Mouse (Mus musculus) forebrain, embryonic 12.5 days (tissue): Measurements from ENCODE around the gene Jakmip3. TPM values are rescaled to one million over a fixed set of nuclear protein-coding genes. Genes with fewer than 3 reads are reported as not detected.

Source experiments
- ATAC-seq: fragments of 200-750 bp; cut with Nextera tagmentation; 2 replicates; pipeline ENCODE4 v1.8.0; 2017; ENCODE audit warnings: moderate TSS enrichment; ENCODE audit not compliant: low FRiP score
- H3K27ac ChIP-seq: fragments of 300-500 bp; sonication (generic); 2 replicates; pipeline ENCODE4 v1.5.1; 2016; ENCODE audit warnings: mild to moderate bottlenecking
- H3K27me3 ChIP-seq: fragments of 300-500 bp; sonication (generic); 2 replicates; pipeline ENCODE4 v1.6.1; 2016; ENCODE audit warnings: mild to moderate bottlenecking
- H3K36me3 ChIP-seq: fragments of 300-500 bp; sonication (generic); replicated peaks from 2 replicates; pipeline ENCODE4 v1.6.1; 2016; ENCODE audit warnings: mild to moderate bottlenecking
- H3K4me1 ChIP-seq: fragments of 300-500 bp; sonication (generic); 2 replicates; pipeline ENCODE4 v1.6.1; 2016
- H3K4me2 ChIP-seq: fragments of 300-500 bp; sonication (generic); 2 replicates; pipeline ENCODE4 v1.6.1; 2016; ENCODE audit warnings: mild to moderate bottlenecking, moderate library complexity
- H3K4me3 ChIP-seq: fragments of 300-500 bp; sonication (generic); replicated peaks from 2 replicates; pipeline ENCODE4 v1.5.1; 2016; ENCODE audit warnings: mild to moderate bottlenecking
- H3K9ac ChIP-seq: fragments of 300-500 bp; sonication (generic); 2 replicates; pipeline ENCODE4 v1.6.1; 2016; ENCODE audit warnings: mild to moderate bottlenecking
- H3K9me3 ChIP-seq: fragments of 300-500 bp; sonication (generic); 2 replicates; pipeline ENCODE4 v1.6.1; 2016
- WGBS: fragments of 180-500 bp; shearing (Covaris S2); methylation state at CpG from one replicate; pipeline ENCODE4 v1.1.7; 2016; 5-methylcytosine and 5-hydroxymethylcytosine counted together
- polyA plus RNA-seq: library from polyadenylated mRNA; unstranded; fragments of >200 nt; fragmentation: Nextera tagmentation; extraction: Ambion mirVana; gene quantifications from 2 replicates; pipeline ENCODE4 v1.2.1, GENCODE M21; 2016

The Jakmip3 gene
- polyA plus RNA-seq, 1 experiment from 2014 or later: 0.83 TPM

DNA sequence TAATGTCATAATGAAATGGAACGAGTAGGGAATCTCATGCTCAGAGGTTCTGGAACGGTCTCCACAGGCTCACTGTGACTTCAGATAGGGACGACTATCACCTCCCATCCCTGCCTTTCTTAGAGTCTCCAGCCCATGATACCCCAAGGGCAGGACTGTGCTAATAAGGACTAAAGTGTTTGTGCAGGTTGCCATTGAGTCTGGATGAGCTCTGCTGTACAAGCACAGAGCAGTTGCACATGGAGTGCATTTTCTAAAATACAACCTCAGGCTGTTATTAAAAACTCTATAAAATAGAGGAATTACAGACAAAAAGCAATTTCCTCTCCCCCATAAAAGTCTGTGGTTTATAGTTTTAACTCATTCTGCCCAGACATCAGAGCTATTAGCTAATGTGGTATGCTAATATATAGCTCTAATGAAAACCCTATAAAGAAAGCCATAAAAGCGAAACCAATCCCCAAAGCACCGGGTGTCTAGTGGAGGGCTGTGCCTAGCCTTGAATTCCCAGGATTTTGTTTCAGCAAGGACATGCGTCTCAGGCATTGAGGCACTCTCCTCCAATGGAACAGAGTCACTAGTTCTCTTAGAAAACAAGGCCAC is 72.3 kb downstream of the Jakmip3 start:
- Histone ChIP-seq H3K9me3 (no peaks in the 10 kb centered on the region), H3K9ac (no peak overlapping the region), H3K4me1 (peaks cover 5% of the 10 kb centered on the region; the same call in 1 of the 2 replicates), H3K27ac (no peak overlapping the region), H3K27me3 (0 out of 2 replicates have a peak, but pooled peaks cover 3% of the 10 kb centered on the region), H3K4me3 (no peak overlapping the region), H3K36me3 (no peaks in the 10 kb centered on the region), H3K4me2 (no peak overlapping the region)
- ATAC-seq: no peak
- 77% methylated on average over 6 of the region's 6 CpGs for WGBS

GRCm38 (mm10) chr7:139015143-139015542 is 74.6 kb downstream of the Jakmip3 start:
- Histone ChIP-seq H3K9ac (no peak overlapping the region), H3K9me3 (no peaks in the 10 kb centered on the region), H3K36me3 (no peaks in the 10 kb centered on the region), H3K4me2 (no peak overlapping the region), H3K4me1 (peaks cover 5% of the 10 kb centered on the region; the same call in 1 of the 2 replicates), H3K27me3 (peaks cover 4% of the 10 kb centered on the region; the same call in 1 of the 2 replicates), H3K27ac (no peak overlapping the region), H3K4me3 (no peak overlapping the region)
- whole genome bisulfite sequencing: 86% methylated on average over 6 of the region's 6 CpGs
- no peak for ATAC-seq

DNA sequence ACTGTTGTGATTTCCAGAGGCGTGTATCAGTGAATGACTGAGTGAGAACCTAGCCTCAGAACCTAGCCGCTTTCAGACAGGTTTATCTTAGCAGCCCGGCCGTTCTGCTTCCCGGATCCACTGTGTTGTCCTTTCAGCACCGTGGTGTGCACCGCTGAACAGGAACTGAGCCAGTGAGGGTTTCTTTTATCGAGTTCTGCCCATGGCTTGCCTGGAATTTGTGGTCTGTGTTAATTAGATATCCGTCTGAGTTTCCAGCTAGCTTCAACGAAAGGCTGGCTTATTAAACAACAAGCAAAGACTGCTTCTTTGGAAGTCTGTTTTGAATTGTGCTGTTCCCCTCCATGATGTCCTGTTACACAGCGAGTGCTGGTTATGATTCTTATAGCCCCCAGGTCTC is 75.8 kb downstream of the Jakmip3 start:
- Histone ChIP-seq H3K9ac (no peak overlapping the region), H3K4me2 (no peak overlapping the region), H3K9me3 (no peaks in the 10 kb centered on the region), H3K4me3 (no peak overlapping the region), H3K36me3 (no peaks in the 10 kb centered on the region), H3K27me3 (peaks cover 3% of the 10 kb centered on the region; the same call in 1 of the 2 replicates), H3K4me1 (peaks cover 9% of the 10 kb centered on the region; the same call in 1 of the 2 replicates), H3K27ac (no peak overlapping the region)
- WGBS: 38% methylated on average over 11 of the region's 11 CpGs
- ATAC-seq: no peak

- H3K9ac ChIP-seq: no peak overlapping the region
- H3K36me3 ChIP-seq: no peaks in the 10 kb centered on the region
- no peak overlapping the region for H3K4me3 ChIP-seq
- no peaks in the 10 kb centered on the region for H3K9me3 ChIP-seq
- peaks cover 9% of the 10 kb centered on the region; the same call in 1 of the 2 replicates for H3K4me1 ChIP-seq
- H3K4me2 ChIP-seq: no peak overlapping the region
- peaks cover 3% of the 10 kb centered on the region; the same call in 1 of the 2 replicates for H3K27me3 ChIP-seq
- 77% methylated on average over 15 of the region's 15 CpGs for WGBS
- no peak overlapping the region for H3K27ac ChIP-seq
- no peak for ATAC-seq
These were observed 76.8 kb downstream of the Jakmip3 start for GRCm38 (mm10) chr7:139017249-139017903.

- 7% methylated on average over 20 of the region's 20 CpGs for WGBS
- peak overlapping the region; percentile 3; the same call in 1 of the 2 replicates for H3K4me3 ChIP-seq
These were observed 80.4 kb downstream of the Jakmip3 start for GRCm38 (mm10) chr7:139020884-139021283.

DNA sequence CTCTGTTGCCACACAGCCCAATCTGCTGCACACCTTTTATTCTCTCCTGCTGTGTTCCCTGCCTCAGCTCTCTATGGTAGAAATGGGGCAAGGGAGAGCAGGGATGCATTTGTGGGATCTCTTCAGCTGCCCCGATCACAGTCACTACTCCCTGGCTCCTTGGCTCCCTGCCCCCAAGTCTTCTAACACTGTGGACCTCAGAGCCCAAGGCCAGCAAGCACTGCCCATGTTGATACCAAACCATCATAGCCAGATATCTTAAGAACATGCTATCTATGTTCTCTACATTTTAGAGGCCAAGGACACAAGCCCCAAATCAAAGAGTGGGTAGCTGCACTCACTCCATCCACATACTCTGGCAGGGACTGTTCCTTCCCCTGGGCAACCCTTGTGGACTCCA is 80.8 kb downstream of the Jakmip3 start:
- WGBS: 70% methylated on average over 1 of the region's 1 CpGs
- no peak overlapping the region for H3K4me2 ChIP-seq
- no peaks in the 10 kb centered on the region for H3K9me3 ChIP-seq
- H3K9ac ChIP-seq: no peak overlapping the region
- peaks cover 3% of the 10 kb centered on the region; the same call in 1 of the 2 replicates for H3K27me3 ChIP-seq
- H3K4me1 ChIP-seq: peaks cover 5% of the 10 kb centered on the region; the same call in 1 of the 2 replicates
- no peaks in the 10 kb centered on the region for H3K36me3 ChIP-seq
- no peak overlapping the region for H3K4me3 ChIP-seq
- ATAC-seq: no peak
- H3K27ac ChIP-seq: no peak overlapping the region

More at GRCm38 (mm10) chr7:139020884-139021283, 80.4 kb downstream of the Jakmip3 start:
- no peak overlapping the region for H3K9ac ChIP-seq
- no peaks in the 10 kb centered on the region for H3K9me3 ChIP-seq
- ATAC-seq: no peak
- no peak overlapping the region for H3K27ac ChIP-seq
- H3K36me3 ChIP-seq: no peaks in the 10 kb centered on the region
- H3K4me2 ChIP-seq: peak overlapping the region; percentile 39
- peaks cover 9% of the 10 kb centered on the region; the same call in 1 of the 2 replicates for H3K4me1 ChIP-seq
- H3K27me3 ChIP-seq: peaks cover 3% of the 10 kb centered on the region; the same call in 1 of the 2 replicates

- no peak overlapping the region for H3K4me3 ChIP-seq
- H3K9me3 ChIP-seq: no peaks in the 10 kb centered on the region
- no peak overlapping the region for H3K27ac ChIP-seq
- WGBS: 67% methylated on average over 5 of the region's 5 CpGs
- no peak overlapping the region for H3K9ac ChIP-seq
- no peaks in the 10 kb centered on the region for H3K36me3 ChIP-seq
- H3K4me2 ChIP-seq: no peak overlapping the region
- no peak for ATAC-seq
- no peaks in the 10 kb centered on the region for H3K27me3 ChIP-seq
- H3K4me1 ChIP-seq: no peaks in the 10 kb centered on the region
These were observed 86.6 kb downstream of the Jakmip3 start for GRCm38 (mm10) chr7:139027136-139027535.

GRCm38 (mm10) chr7:139031215-139031614 is 90.7 kb downstream of the Jakmip3 start:
- Histone ChIP-seq H3K9me3 (no peaks in the 10 kb centered on the region), H3K27me3 (no peaks in the 10 kb centered on the region), H3K4me3 (no peak overlapping the region), H3K27ac (no peak overlapping the region), H3K9ac (no peak overlapping the region), H3K4me2 (no peak overlapping the region), H3K36me3 (no peaks in the 10 kb centered on the region), H3K4me1 (no peaks in the 10 kb centered on the region)
- ATAC-seq: no peak
- 93% methylated on average over 4 of the region's 4 CpGs for WGBS

DNA sequence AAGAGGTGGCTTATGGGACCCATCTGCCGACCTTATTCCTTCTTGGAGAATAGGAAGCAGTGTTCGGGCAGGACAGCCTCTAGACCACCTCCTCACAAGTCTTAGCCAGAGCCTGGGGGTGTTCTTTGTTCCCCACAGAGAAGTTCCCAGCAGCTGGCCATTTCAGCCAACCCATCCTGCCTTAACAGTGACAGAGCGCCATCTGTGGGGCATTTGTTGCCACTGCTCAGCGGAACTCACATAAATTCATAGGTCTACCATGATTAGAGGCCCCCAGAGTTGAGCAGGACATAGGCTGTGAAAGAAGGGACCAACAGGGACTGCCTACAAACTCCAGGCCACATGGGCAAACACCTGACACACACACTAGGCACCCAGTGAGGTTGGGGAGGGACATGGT is 122.9 kb downstream of the Jakmip3 start:
- H3K27me3 ChIP-seq: peaks cover 5% of the 10 kb centered on the region; the same call in 1 of the 2 replicates
- 50% methylated on average over 4 of the region's 4 CpGs for WGBS
- ATAC-seq: no peak
- no peaks in the 10 kb centered on the region for H3K4me1 ChIP-seq
- H3K9me3 ChIP-seq: no peaks in the 10 kb centered on the region
- H3K36me3 ChIP-seq: no peaks in the 10 kb centered on the region
- H3K4me3 ChIP-seq: no peak overlapping the region
- H3K4me2 ChIP-seq: no peak overlapping the region
- H3K9ac ChIP-seq: no peak overlapping the region
- H3K27ac ChIP-seq: no peak overlapping the region

GRCm38 (mm10) chr7:139068182-139068623 is 127.7 kb downstream of the Jakmip3 start:
- peak; percentile 86 for ATAC-seq
- no peak overlapping the region for H3K27ac ChIP-seq

GRCm38 (mm10) chr7:139074189-139074588 is 133.7 kb downstream of the Jakmip3 start:
- Histone ChIP-seq H3K27me3 (peaks cover 3% of the 10 kb centered on the region; the same call in 1 of the 2 replicates), H3K27ac (0 out of 2 replicates have a peak overlapping the region, but pooled peaks have one; percentile 47), H3K9me3 (no peaks in the 10 kb centered on the region), H3K4me3 (no peak overlapping the region), H3K36me3 (no peaks in the 10 kb centered on the region), H3K4me2 (no peak overlapping the region), H3K4me1 (peaks cover 51% of the 10 kb centered on the region), H3K9ac (no peak overlapping the region)
- ATAC-seq: no peak
- WGBS: 57% methylated on average over 6 of the region's 6 CpGs

More at GRCm38 (mm10) chr7:139068182-139068623, 127.7 kb downstream of the Jakmip3 start:
- Histone ChIP-seq H3K9ac (no peak overlapping the region), H3K9me3 (no peaks in the 10 kb centered on the region), H3K27me3 (peaks cover 8% of the 10 kb centered on the region; the same call in 1 of the 2 replicates), H3K4me1 (no peaks in the 10 kb centered on the region), H3K4me2 (no peak overlapping the region), H3K36me3 (no peaks in the 10 kb centered on the region), H3K4me3 (no peak overlapping the region)
- WGBS: 0% methylated on average over 2 of the region's 2 CpGs

DNA sequence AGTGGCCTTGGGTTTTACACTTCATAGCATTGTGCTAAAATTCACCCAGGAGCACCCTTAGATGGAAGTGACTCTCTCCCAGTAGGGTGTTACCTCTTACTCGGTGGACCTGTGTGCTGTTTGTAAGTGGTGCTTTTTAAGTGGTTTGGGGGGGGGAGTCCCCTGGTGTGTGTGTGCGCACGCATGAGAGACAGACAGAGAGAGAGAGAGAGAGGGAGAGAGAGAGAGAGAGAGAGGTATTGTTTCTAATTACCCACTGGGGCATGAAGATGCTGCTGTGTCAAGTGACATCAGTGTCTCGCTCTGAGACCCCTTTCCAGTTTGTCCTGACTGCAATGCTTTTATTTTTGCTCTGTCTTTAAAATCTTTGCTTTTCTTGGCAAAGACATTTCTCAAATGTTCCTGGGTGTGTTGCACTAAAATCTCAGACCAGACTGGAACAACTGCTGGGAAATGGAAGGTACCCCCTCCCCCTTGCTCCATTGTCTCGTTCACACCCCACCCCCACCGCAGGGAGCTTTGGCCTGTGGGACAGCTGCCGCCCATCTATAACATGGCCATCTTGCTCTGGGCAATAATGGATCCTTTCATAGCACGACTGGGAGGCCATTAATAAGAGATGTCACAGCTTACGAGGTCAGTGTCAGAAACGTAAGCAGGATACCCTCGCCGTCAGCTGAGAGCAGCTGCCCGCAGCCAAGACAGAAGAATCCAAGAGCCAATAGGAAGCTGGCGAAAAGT is 134.7 kb downstream of the Jakmip3 start:
- 23% methylated on average over 14 of the region's 14 CpGs for WGBS
- Histone ChIP-seq H3K9ac (no peak overlapping the region), H3K9me3 (no peaks in the 10 kb centered on the region), H3K36me3 (no peaks in the 10 kb centered on the region), H3K27ac (peak overlapping the region; percentile 47; the same call in 1 of the 2 replicates), H3K4me2 (peak overlapping the region; percentile 13; the same call in 1 of the 2 replicates), H3K4me3 (no peak overlapping the region), H3K4me1 (peaks cover 53% of the 10 kb centered on the region), H3K27me3 (peaks cover 3% of the 10 kb centered on the region; the same call in 1 of the 2 replicates)
- ATAC-seq: peak; percentile 67
